Mouse (Mus musculus): ENCODE results near the gene Fcgr3.

GRCm38 (mm10) chr1:171033756-171034155 is 31.0 kb downstream of the Fcgr3 start:
- TF ChIP-seq CTCF (IDR thresholded peaks at IDR 0.05) (no peak), EP300 (IDR thresholded peaks at IDR 0.05) (no peak)
